ENCODE assay signal across 18 mouse cellular contexts in genomic region chr2:157703155-157703554, GRCm38 (mm10). TPM values are rescaled to one million over a fixed set of nuclear protein-coding genes. Genes with fewer than 3 reads are reported as not detected.
DNase-seq lines count a peak whose midpoint lies in the region; ATAC-seq lines count a peak whose summit lies in the region.
"Had no signal": no experiment of that assay in that cellular context is flagged by ENCODE, and none has a peak within 500 bp of the region (broad histone marks: within the 10 kb centered on the region; RNA-seq: fewer than 3 reads in every experiment).

No protein-coding gene starts in this region.

- peak; percentile 5 to 7 for DNase-seq in left cerebral cortex, postnatal 36 days (ENCODE audit: low spot score in 2 of 2)
- no peak for DNase-seq in left cerebral cortex, adult 8-10 months (ENCODE audit: low spot score in 2 of 2)
- no peak for DNase-seq in heart, embryonic 10.5 days (ENCODE audit: low spot score)
- DNase-seq in lung, postnatal 10 days, result no peak
- DNase-seq: adrenal gland, adult 8-10 months; cerebellum, adult 9-10 months; heart, postnatal 36 days; kidney, adult 11 months; kidney, postnatal 36 days; liver, embryonic 13.5 days; thymus, adult 18-20 months had no signal

- H3K4me2 ChIP-seq in forebrain, embryonic 15.5 days (replicated peaks), result peak overlapping the region; percentile 9; the same call in 1 of the 2 replicates
- H3K4me2 ChIP-seq in midbrain, embryonic 12.5 days (replicated peaks), result no peak overlapping the region; the same call in 1 of the 2 replicates
- no peak overlapping the region for H3K4me2 ChIP-seq in neural tube, embryonic 15.5 days
- H3K4me2 ChIP-seq: embryonic facial prominence, embryonic 15.5 days; heart, embryonic 12.5 days; liver, embryonic 13.5 days had no signal

- intact Hi-C loops in left cerebral cortex, postnatal 36 days (cut with DNase I), result no loop called here

- H3K27ac ChIP-seq in forebrain, embryonic 15.5 days (replicated peaks), result peak overlapping the region; percentile 41
- H3K27ac ChIP-seq in midbrain, embryonic 12.5 days (replicated peaks), result peak overlapping the region; percentile 52; the same call in 1 of the 2 replicates
- H3K27ac ChIP-seq in neural tube, embryonic 15.5 days (replicated peaks), result peak overlapping the region; percentile 24
- no peak overlapping the region for H3K27ac ChIP-seq in heart, embryonic 10.5 days
- H3K27ac ChIP-seq: embryonic facial prominence, embryonic 15.5 days; liver, embryonic 13.5 days had no signal

- WGBS in forebrain, embryonic 15.5 days, result 5% methylated on average over 8 of the region's 8 CpGs
- WGBS in midbrain, embryonic 12.5 days, result 18% methylated on average over 8 of the region's 8 CpGs
- 18% methylated on average over 8 of the region's 8 CpGs for WGBS in neural tube, embryonic 15.5 days
- WGBS in heart, embryonic 10.5 days, result 55% methylated on average over 8 of the region's 8 CpGs

- H3K9me3 ChIP-seq in forebrain, embryonic 15.5 days, result no peaks in the 10 kb centered on the region
- H3K9me3 ChIP-seq in midbrain, embryonic 12.5 days, result no peaks in the 10 kb centered on the region
- no peaks in the 10 kb centered on the region for H3K9me3 ChIP-seq in neural tube, embryonic 15.5 days (replicated peaks)
- H3K9me3 ChIP-seq in heart, embryonic 10.5 days, result no peaks in the 10 kb centered on the region
- H3K9me3 ChIP-seq: embryonic facial prominence, embryonic 15.5 days; G1E; heart, embryonic 12.5 days; liver, embryonic 13.5 days; megakaryocyte, embryonic 14.5 days had no signal

- no peak overlapping the region for H3K4me3 ChIP-seq in forebrain, embryonic 15.5 days
- H3K4me3 ChIP-seq in midbrain, embryonic 12.5 days, result no peak overlapping the region
- no peak overlapping the region for H3K4me3 ChIP-seq in neural tube, embryonic 15.5 days (replicated peaks)
- H3K4me3 ChIP-seq in heart, embryonic 10.5 days, result no peak overlapping the region
- H3K4me3 ChIP-seq: embryonic facial prominence, embryonic 15.5 days; heart, embryonic 12.5 days; liver, embryonic 13.5 days; megakaryocyte, embryonic 14.5 days had no signal

- no peaks in the 10 kb centered on the region for H3K36me3 ChIP-seq in forebrain, embryonic 15.5 days
- no peaks in the 10 kb centered on the region for H3K36me3 ChIP-seq in midbrain, embryonic 12.5 days
- H3K36me3 ChIP-seq in neural tube, embryonic 15.5 days, result no peaks in the 10 kb centered on the region
- no peaks in the 10 kb centered on the region for H3K36me3 ChIP-seq in heart, embryonic 10.5 days
- H3K36me3 ChIP-seq: embryonic facial prominence, embryonic 15.5 days; G1E; heart, embryonic 12.5 days; liver, embryonic 13.5 days had no signal

- H3K27me3 ChIP-seq in forebrain, embryonic 15.5 days, result no peaks in the 10 kb centered on the region
- peaks cover 16% of the 10 kb centered on the region for H3K27me3 ChIP-seq in midbrain, embryonic 12.5 days
- no peaks in the 10 kb centered on the region for H3K27me3 ChIP-seq in neural tube, embryonic 15.5 days (replicated peaks)
- peaks cover 63% of the 10 kb centered on the region for H3K27me3 ChIP-seq in heart, embryonic 10.5 days (ENCODE audit: insufficient read depth, poor library complexity, severe bottlenecking)

- no peak overlapping the region for H3K9ac ChIP-seq in forebrain, embryonic 15.5 days (replicated peaks)
- H3K9ac ChIP-seq in midbrain, embryonic 12.5 days (replicated peaks), result no peak overlapping the region
- no peak overlapping the region for H3K9ac ChIP-seq in neural tube, embryonic 15.5 days (replicated peaks)
- H3K9ac ChIP-seq: embryonic facial prominence, embryonic 15.5 days; heart, embryonic 12.5 days; liver, embryonic 13.5 days had no signal

- ATAC-seq in forebrain, embryonic 15.5 days (replicated peaks), result no peak
- ATAC-seq in midbrain, embryonic 12.5 days (ENCODE audit: low FRiP score, low read depth), result no peak
- no peak for ATAC-seq in neural tube, embryonic 15.5 days (ENCODE audit: low FRiP score)

- H3K4me1 ChIP-seq in forebrain, embryonic 15.5 days, result peaks cover 38% of the 10 kb centered on the region
- H3K4me1 ChIP-seq in midbrain, embryonic 12.5 days, result peaks cover 55% of the 10 kb centered on the region
- peaks cover 54% of the 10 kb centered on the region for H3K4me1 ChIP-seq in neural tube, embryonic 15.5 days
- no peaks in the 10 kb centered on the region for H3K4me1 ChIP-seq in heart, embryonic 10.5 days
- H3K4me1 ChIP-seq: heart, embryonic 12.5 days; liver, embryonic 13.5 days; megakaryocyte, embryonic 14.5 days had no signal

RNA-seq across cellular contexts. Expression of gene Ctnnbl1, which starts 34.0 kb away (rescaled TPM):
- 10 to 100 TPM; 27.1 to 29.6 TPM for total RNA-seq in left cerebral cortex, postnatal 36 days (2021)
- total RNA-seq in left cerebral cortex, adult 8-10 months (2022), result 10 to 100 TPM; 24.6 to 28.4 (median 27.7) TPM
- polyA plus RNA-seq in forebrain, embryonic 15.5 days (2015; fragmentation: Nextera tagmentation; extraction: Ambion mirVana), result 81.1 and 82.5 TPM in 2 replicates
- polyA plus RNA-seq in midbrain, embryonic 12.5 days (2016; fragmentation: Nextera tagmentation; extraction: Ambion mirVana), result 89.1 and 94.2 TPM in 2 replicates
- polyA plus RNA-seq in neural tube, embryonic 15.5 days (2015; fragmentation: Nextera tagmentation; extraction: Ambion mirVana), result 51.3 and 52.6 TPM in 2 replicates
- 42.5 and 59.1 TPM in 2 replicates for polyA plus RNA-seq in heart, embryonic 10.5 days (2016; fragmentation: Nextera tagmentation; extraction: Ambion mirVana)

Comparison
In these comparisons a context has a peak if more than half of its experiments do, and no peak if none do; other contexts are left out.
1. DNase-seq: peak in left cerebral cortex, postnatal 36 days (2 of 2); none in left cerebral cortex, adult 8-10 months (0 of 2), heart, embryonic 10.5 days (single experiment) and lung, postnatal 10 days (single experiment).